Mouse (Mus musculus): ENCODE measurements around the gene Six6. TPM values are rescaled to one million over a fixed set of nuclear protein-coding genes. Genes with fewer than 3 reads are reported as not detected.

Six6 gene
- polyA plus RNA-seq (2015; fragmentation: Nextera tagmentation; extraction: Ambion mirVana), result not detected in 2 replicates

GRCm38 (mm10) chr12:72939616-72940015 lies at the start of gene Six6:
Gene Six6, plus strand, starts transcription at chr12:72939892.
- DNase-seq (ENCODE audit: low spot score) (no peak), ATAC-seq (replicated peaks; ENCODE audit: low FRiP score, low read depth) (no peak)
- H3K27me3 ChIP-seq (ENCODE audit: insufficient read depth, low read length), result peaks cover 94% of the 10 kb centered on the region
- no peak for TF ChIP-seq CTCF (IDR thresholded peaks at IDR 0.05; ENCODE audit: low read depth)
- 1% methylated on average over 28 of the region's 28 CpGs for WGBS
- H3K36me3 ChIP-seq (ENCODE audit: insufficient read depth, low read length), result no peaks in the 10 kb centered on the region
- no peak within 1 kb of the TSS; the same call in 1 of the 2 replicates for H3K4me3 ChIP-seq (replicated peaks; ENCODE audit: low read depth, low read length)
- H3K9me3 ChIP-seq (replicated peaks; ENCODE audit: low read length), result no peaks in the 10 kb centered on the region
- H3K9ac ChIP-seq (ENCODE audit: low read depth, low read length), result no peak within 1 kb of the TSS
- H3K27ac ChIP-seq, result no peak within 1 kb of the TSS
- no peak within 1 kb of the TSS for H3K4me2 ChIP-seq (ENCODE audit: low read length)
- no peaks in the 10 kb centered on the region for H3K4me1 ChIP-seq (replicated peaks; ENCODE audit: insufficient read depth, low read length)

DNA sequence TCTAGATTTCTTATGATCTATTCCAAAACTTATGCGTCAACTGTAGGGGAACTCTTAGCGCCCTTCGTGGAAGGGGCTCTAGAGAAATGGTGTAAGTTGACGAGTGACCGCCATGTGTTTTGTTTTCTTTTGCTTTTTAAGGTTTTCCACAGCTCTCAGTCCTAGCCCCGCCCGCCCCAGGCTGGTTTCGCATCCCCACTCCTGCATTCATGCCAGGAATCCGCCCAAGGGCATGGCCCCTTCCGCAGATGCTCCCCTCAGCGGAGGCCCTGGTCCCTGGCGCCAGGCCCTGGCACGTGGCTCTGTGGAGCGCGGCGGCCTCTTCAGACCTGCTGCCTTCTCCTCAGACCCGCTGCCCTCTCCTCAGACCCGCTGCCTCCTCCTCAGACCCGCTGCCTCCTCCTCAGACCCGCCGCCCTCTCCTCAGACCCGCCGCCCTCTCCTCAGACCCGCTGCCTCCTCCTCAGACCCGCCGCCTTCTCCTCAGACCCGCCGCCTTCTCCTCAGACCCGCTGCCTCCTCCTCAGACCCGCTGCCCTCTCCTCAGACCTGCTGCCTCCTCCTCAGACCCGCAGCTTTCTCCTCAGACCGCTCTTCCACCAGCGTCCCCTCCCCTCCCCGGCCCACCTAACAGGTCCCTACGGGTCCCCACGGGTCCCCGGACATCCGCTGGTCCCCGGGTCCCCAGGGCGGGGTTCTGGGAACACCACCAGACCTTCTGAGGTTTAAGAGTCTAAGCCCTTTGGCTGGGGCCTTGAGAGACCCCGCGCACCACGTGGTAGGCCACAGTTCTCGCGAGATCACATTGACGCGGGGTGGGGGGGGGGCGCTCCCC lies 22.3 kb upstream of the Six6 start:
- no peak for DNase-seq (ENCODE audit: low spot score)
- no peak for ATAC-seq (replicated peaks; ENCODE audit: low FRiP score, low read depth)

DNA sequence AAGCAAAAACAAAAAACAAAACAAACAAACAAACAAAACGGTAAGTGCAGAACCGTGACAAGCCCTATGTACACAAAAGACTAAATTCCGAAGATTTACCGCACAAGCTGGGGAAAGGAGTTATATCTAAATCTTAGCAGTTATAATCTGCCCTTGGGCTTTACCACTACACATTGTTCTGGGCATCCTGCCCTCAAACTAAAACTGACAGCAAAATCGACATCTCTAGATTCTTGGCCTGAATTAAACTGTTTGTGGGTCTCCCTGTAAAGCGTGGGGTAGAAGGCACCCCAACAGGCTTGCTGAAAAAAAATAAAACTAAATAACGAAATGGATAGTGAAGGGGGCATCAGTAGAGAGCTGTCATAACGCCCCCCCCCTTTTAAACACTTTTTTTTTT lies 2.9 kb upstream of the Six6 start:
- Histone ChIP-seq H3K4me3 (replicated peaks; ENCODE audit: low read depth, low read length) (no peak overlapping the region), H3K9me3 (replicated peaks; ENCODE audit: low read length) (no peaks in the 10 kb centered on the region), H3K36me3 (ENCODE audit: insufficient read depth, low read length) (no peaks in the 10 kb centered on the region), H3K4me2 (ENCODE audit: low read length) (no peak overlapping the region), H3K27me3 (ENCODE audit: insufficient read depth, low read length) (peaks cover 67% of the 10 kb centered on the region), H3K27ac (no peak overlapping the region), H3K9ac (ENCODE audit: low read depth, low read length) (no peak overlapping the region), H3K4me1 (replicated peaks; ENCODE audit: insufficient read depth, low read length) (no peaks in the 10 kb centered on the region)
- no peak for ATAC-seq (replicated peaks; ENCODE audit: low FRiP score, low read depth)
- DNase-seq (ENCODE audit: low spot score), result no peak
- no peak for TF ChIP-seq CTCF (IDR thresholded peaks at IDR 0.05; ENCODE audit: low read depth)
- WGBS, result 25% methylated on average over 8 of the region's 8 CpGs

More for the DNA sequence above, 22.3 kb upstream of the Six6 start:
- Histone ChIP-seq H3K27me3 (ENCODE audit: insufficient read depth, low read length) (no peaks in the 10 kb centered on the region), H3K9ac (ENCODE audit: low read depth, low read length) (0 out of 2 replicates have a peak overlapping the region, but pooled peaks have one; percentile 32), H3K36me3 (ENCODE audit: insufficient read depth, low read length) (no peaks in the 10 kb centered on the region), H3K27ac (no peak overlapping the region), H3K9me3 (replicated peaks; ENCODE audit: low read length) (no peaks in the 10 kb centered on the region), H3K4me2 (ENCODE audit: low read length) (peak overlapping the region; percentile 48), H3K4me1 (replicated peaks; ENCODE audit: insufficient read depth, low read length) (no peaks in the 10 kb centered on the region), H3K4me3 (replicated peaks; ENCODE audit: low read depth, low read length) (peak overlapping the region; percentile 6)
- TF ChIP-seq CTCF (IDR thresholded peaks at IDR 0.05; ENCODE audit: low read depth), result no peak
- 21% methylated on average over 47 of the region's 48 CpGs for WGBS

DNA sequence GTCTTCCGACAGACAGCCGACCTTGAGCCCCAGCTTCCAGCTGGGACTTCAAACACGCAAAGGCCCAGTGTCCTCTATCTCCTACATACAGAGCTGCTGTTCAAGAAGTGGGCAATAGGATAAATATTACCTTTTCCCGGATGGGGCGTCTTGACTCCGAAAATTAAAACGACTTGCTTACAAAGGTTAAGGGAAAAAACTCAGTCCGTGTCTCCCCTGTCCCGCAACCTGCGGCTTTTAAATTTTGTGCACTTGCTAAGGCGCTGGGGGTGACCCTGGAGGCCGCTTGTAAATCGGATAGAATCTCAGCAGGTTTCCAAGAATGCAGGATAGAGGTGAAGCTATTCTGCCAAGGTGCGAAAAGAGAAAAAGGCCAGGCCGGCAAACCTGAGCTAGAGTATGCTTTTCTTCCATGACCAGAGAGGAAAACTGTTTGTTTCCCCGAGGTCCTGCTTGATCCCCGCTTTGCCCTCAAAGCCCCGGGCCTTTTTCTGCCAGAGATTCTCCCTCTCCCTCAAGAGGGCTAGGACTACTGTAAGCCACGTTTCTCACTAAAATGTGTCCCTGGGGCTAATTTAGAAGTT lies 2.1 kb upstream of the Six6 start:
- no peak overlapping the region for H3K4me2 ChIP-seq (ENCODE audit: low read length)
- WGBS, result 4% methylated on average over 19 of the region's 19 CpGs
- H3K4me3 ChIP-seq (replicated peaks; ENCODE audit: low read depth, low read length), result no peak overlapping the region
- ATAC-seq (replicated peaks; ENCODE audit: low FRiP score, low read depth) (no peak), DNase-seq (ENCODE audit: low spot score) (no peak)
- peaks cover 76% of the 10 kb centered on the region for H3K27me3 ChIP-seq (ENCODE audit: insufficient read depth, low read length)
- H3K4me1 ChIP-seq (replicated peaks; ENCODE audit: insufficient read depth, low read length), result no peaks in the 10 kb centered on the region
- no peak overlapping the region for H3K27ac ChIP-seq
- H3K36me3 ChIP-seq (ENCODE audit: insufficient read depth, low read length), result no peaks in the 10 kb centered on the region
- no peaks in the 10 kb centered on the region for H3K9me3 ChIP-seq (replicated peaks; ENCODE audit: low read length)
- no peak overlapping the region for H3K9ac ChIP-seq (ENCODE audit: low read depth, low read length)
- no peak for TF ChIP-seq CTCF (IDR thresholded peaks at IDR 0.05; ENCODE audit: low read depth)

DNA sequence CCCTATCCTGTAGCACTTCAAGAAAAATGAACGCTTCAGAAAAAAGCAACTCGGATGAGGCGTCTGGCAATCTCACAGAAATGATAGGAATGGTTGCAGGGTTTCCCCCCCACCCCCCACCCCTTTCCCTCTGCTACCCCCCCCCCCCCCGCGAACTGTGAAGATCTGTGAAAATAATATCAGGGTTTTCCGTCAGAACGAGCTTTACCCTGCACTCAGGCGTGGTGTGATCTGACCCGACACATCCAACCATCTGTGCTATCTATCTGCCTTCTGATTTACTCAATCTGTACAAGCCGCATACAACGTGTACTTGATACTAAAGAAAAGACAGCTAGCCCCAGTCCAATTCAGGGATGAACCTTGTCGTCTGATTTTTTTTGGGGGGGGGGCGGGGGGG lies 1.5 kb upstream of the Six6 start:
- no peak overlapping the region for H3K9ac ChIP-seq (ENCODE audit: low read depth, low read length)
- peaks cover 81% of the 10 kb centered on the region for H3K27me3 ChIP-seq (ENCODE audit: insufficient read depth, low read length)
- TF ChIP-seq CTCF (IDR thresholded peaks at IDR 0.05; ENCODE audit: low read depth), result no peak
- DNase-seq (ENCODE audit: low spot score) (no peak), ATAC-seq (replicated peaks; ENCODE audit: low FRiP score, low read depth) (no peak)
- no peaks in the 10 kb centered on the region for H3K36me3 ChIP-seq (ENCODE audit: insufficient read depth, low read length)
- no peak overlapping the region for H3K4me2 ChIP-seq (ENCODE audit: low read length)
- WGBS, result 3% methylated on average over 13 of the region's 13 CpGs
- H3K4me3 ChIP-seq (replicated peaks; ENCODE audit: low read depth, low read length), result no peak overlapping the region
- H3K27ac ChIP-seq, result no peak overlapping the region
- H3K9me3 ChIP-seq (replicated peaks; ENCODE audit: low read length), result no peaks in the 10 kb centered on the region
- H3K4me1 ChIP-seq (replicated peaks; ENCODE audit: insufficient read depth, low read length), result no peaks in the 10 kb centered on the region

DNA sequence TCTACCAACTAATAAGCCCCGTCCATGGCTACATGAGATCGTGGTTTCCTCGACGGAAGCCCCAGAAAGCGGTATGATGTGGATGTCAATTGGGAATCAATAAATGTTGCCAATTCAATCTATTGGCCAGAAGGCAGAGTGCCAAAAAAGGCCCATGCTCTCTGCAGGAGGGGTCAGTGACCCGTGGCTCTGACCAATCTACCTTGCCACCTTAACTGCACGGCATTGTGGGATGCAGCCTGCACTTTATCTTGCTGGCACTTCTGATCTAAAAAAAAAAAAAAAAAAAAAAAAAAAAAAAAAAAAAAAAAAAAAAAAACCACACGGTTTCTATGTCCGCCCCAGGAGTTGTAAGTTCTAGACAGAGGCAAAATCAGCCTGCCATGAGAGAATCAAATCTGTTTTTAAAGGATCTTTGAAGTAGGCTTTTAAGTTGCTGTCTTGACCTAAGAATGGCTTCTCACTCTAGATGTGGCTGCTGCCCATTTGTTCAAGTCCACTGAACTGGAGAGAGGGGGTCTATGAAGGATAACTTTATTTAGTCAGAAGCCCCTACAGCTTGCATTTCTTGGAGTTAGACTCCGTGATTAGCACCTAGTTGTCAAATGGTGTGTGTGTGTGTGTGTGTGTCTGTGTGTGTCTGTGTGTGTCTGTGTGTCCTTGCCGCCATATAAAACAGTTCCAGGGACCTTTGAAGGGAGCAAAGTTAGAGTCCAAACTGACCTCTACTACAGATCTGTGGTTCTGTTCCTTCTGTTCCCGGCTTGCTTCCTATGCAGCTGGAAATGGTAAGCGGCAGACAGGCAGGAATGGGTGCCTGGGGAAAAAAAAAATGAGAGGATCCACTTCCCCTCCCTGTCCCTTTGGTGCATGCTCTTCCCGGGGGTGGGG lies 847 bp upstream of the Six6 start:
- H3K4me1 ChIP-seq (replicated peaks; ENCODE audit: insufficient read depth, low read length), result no peaks in the 10 kb centered on the region
- no peak overlapping the region for H3K27ac ChIP-seq
- no peaks in the 10 kb centered on the region for H3K9me3 ChIP-seq (replicated peaks; ENCODE audit: low read length)
- WGBS, result 3% methylated on average over 14 of the region's 14 CpGs
- no peak overlapping the region for H3K4me3 ChIP-seq (replicated peaks; ENCODE audit: low read depth, low read length)
- no peaks in the 10 kb centered on the region for H3K36me3 ChIP-seq (ENCODE audit: insufficient read depth, low read length)
- H3K9ac ChIP-seq (ENCODE audit: low read depth, low read length), result no peak overlapping the region
- DNase-seq (ENCODE audit: low spot score) (no peak), ATAC-seq (replicated peaks; ENCODE audit: low FRiP score, low read depth) (no peak)
- H3K4me2 ChIP-seq (ENCODE audit: low read length), result no peak overlapping the region
- no peak for TF ChIP-seq CTCF (IDR thresholded peaks at IDR 0.05; ENCODE audit: low read depth)
- H3K27me3 ChIP-seq (ENCODE audit: insufficient read depth, low read length), result peaks cover 88% of the 10 kb centered on the region
